Mouse (Mus musculus) stomach, adult 2 months (tissue): ENCODE results near the gene Trmt6. TPM values are rescaled to one million over a fixed set of nuclear protein-coding genes. Genes with fewer than 3 reads are reported as not detected.

Experiments
- polyA plus RNA-seq: library from polyadenylated mRNA; depleted of rRNA; stranded (reverse); fragments of >200 nt; gene quantifications from 2 replicates; pipeline ENCODE4 v1.2.3, GENCODE M21; 2012; rRNA removed

Trmt6 gene
- 0.34 and 0.58 TPM in 2 replicates for polyA plus RNA-seq

GRCm38 (mm10) chr2:132815608-132816314 is at the start of gene Trmt6, which contains the start of gene Mcm8:
Trmt6 (minus strand) TSS chr2:132816055.
Mcm8 (plus strand) TSS chr2:132816141.

GRCm38 (mm10) chr2:132846407-132847358 is 30.8 kb upstream of the Trmt6 start, which contains the start of gene Crls1:
Crls1 (plus strand) TSS chr2:132846666.

GRCm38 (mm10) chr2:132780978-132781377 is 34.9 kb downstream of the Trmt6 start, which contains the start of gene Chgb:
Chgb (plus strand) TSS chr2:132781278.

Other genes with a start within 250 kb of the Trmt6 start
- gene Gpcpd1, start 228.3 kb downstream of the Trmt6 start, polyA plus RNA-seq, result 0.90 and 1.0 TPM in 2 replicates
- gene Shld1, start 129.1 kb downstream of the Trmt6 start, polyA plus RNA-seq, result 4.0 and 5.1 TPM in 2 replicates
- 3.8 and 7.4 TPM in 2 replicates for gene Chgb, start 34.8 kb downstream of the Trmt6 start, polyA plus RNA-seq
- gene Mcm8, start 86 bp upstream of the Trmt6 start, polyA plus RNA-seq, result 0.31 and 0.54 TPM in 2 replicates
- 11.9 and 25.0 TPM in 2 replicates for gene Crls1, start 30.6 kb upstream of the Trmt6 start, polyA plus RNA-seq
- 0.93 and 1.7 TPM in 2 replicates for gene Lrrn4, start 64.8 kb upstream of the Trmt6 start, polyA plus RNA-seq
- 9.8 and 10.3 TPM in 2 replicates for gene Fermt1, start 129.9 kb upstream of the Trmt6 start, polyA plus RNA-seq